Mouse (Mus musculus): Measurements from ENCODE around the gene Prkag3. TPM values are rescaled to one million over a fixed set of nuclear protein-coding genes. Genes with fewer than 3 reads are reported as not detected.

Gene Prkag3
- total RNA-seq, 1 experiment: 0.04 TPM

- no peak overlapping the region for H3K4me3 ChIP-seq (ENCODE audit: insufficient read depth in 1 of 2, low read depth in 1 of 2, low read length in 2 of 2, poor library complexity in 1 of 2, severe bottlenecking in 1 of 2)
- H3K9ac ChIP-seq (ENCODE audit: insufficient read depth, low read depth, low read length, poor library complexity, severe bottlenecking): no peak overlapping the region
- no peaks in the 10 kb centered on the region for H3K36me3 ChIP-seq (ENCODE audit: control insufficient read depth, insufficient read depth, low read length, poor library complexity, severe bottlenecking)
- TF ChIP-seq MAFK (IDR thresholded peaks at IDR 0.05; ENCODE audit: insufficient read depth, low read depth, low read length): no peak
- no peak overlapping the region for H3K27ac ChIP-seq (ENCODE audit: insufficient read depth, low read depth, low read length, poor library complexity, severe bottlenecking)
- in situ Hi-C loops (cut with MboI; ENCODE audit: low sequenced_read_pairs in 2 of 2, unreplicated experiment in 2 of 2): loop anchor here (10.0 kb wide), 2 partner anchors 76 to 106 kb away; partner anchors contain the start of genes Cdk5r2 (in 1 of the 2) and Fev (in 1 of the 2)
- peaks cover 10 to 34% of the 10 kb centered on the region in 2 experiments; a peak in 3 of 4 replicates for H3K4me1 ChIP-seq (ENCODE audit: control insufficient read depth in 2 of 2, insufficient read depth in 2 of 2, low read length in 2 of 2, poor library complexity in 1 of 2)
- DNase-seq (ENCODE audit: low read depth, low spot score): no peak
- H3K9me3 ChIP-seq (ENCODE audit: control insufficient read depth, insufficient read depth, low read depth, low read length): no peaks in the 10 kb centered on the region
Measured at GRCm38 (mm10) chr1:74778934-74779486, 30.0 kb upstream of the Prkag3 start.

- 0 out of 2 replicates have a peak, but pooled peaks have one; percentile 62 for TF ChIP-seq ZNF384 (IDR thresholded peaks at IDR 0.05; ENCODE audit: low read depth, low read length)
- TF ChIP-seq MAFK (IDR thresholded peaks at IDR 0.05; ENCODE audit: insufficient read depth, low read depth, low read length): no peak
- Histone ChIP-seq H3K27ac (ENCODE audit: insufficient read depth, low read depth, low read length, poor library complexity, severe bottlenecking) (no peak overlapping the region), H3K4me1 (ENCODE audit: control insufficient read depth in 2 of 2, insufficient read depth in 2 of 2, low read length in 2 of 2, poor library complexity in 1 of 2) (peaks cover 11 to 25% of the 10 kb centered on the region in 2 experiments; a peak in 3 of 4 replicates), H3K9ac (ENCODE audit: insufficient read depth, low read depth, low read length, poor library complexity, severe bottlenecking) (no peak overlapping the region), H3K4me3 (ENCODE audit: insufficient read depth in 1 of 2, low read depth in 1 of 2, low read length in 2 of 2, poor library complexity in 1 of 2, severe bottlenecking in 1 of 2) (no peak overlapping the region), H3K9me3 (ENCODE audit: control insufficient read depth, insufficient read depth, low read depth, low read length) (no peaks in the 10 kb centered on the region), H3K36me3 (ENCODE audit: control insufficient read depth, insufficient read depth, low read length, poor library complexity, severe bottlenecking) (no peaks in the 10 kb centered on the region)
- DNase-seq (ENCODE audit: low read depth, low spot score): no peak
- in situ Hi-C loops (cut with MboI; ENCODE audit: low sequenced_read_pairs in 2 of 2, unreplicated experiment in 2 of 2): loop anchor here (10.0 kb wide), 2 partner anchors 79 to 109 kb away; partner anchors contain the start of genes Cdk5r2 (in 1 of the 2) and Fev (in 1 of the 2)
Measured at GRCm38 (mm10) chr1:74775816-74776215, 26.8 kb upstream of the Prkag3 start.

- Histone ChIP-seq H3K4me1 (ENCODE audit: control insufficient read depth in 2 of 2, insufficient read depth in 2 of 2, low read length in 2 of 2, poor library complexity in 1 of 2) (peaks cover 5 to 20% of the 10 kb centered on the region in 2 experiments; a peak in 3 of 4 replicates), H3K9me3 (ENCODE audit: control insufficient read depth, insufficient read depth, low read depth, low read length) (no peaks in the 10 kb centered on the region), H3K27ac (ENCODE audit: insufficient read depth, low read depth, low read length, poor library complexity, severe bottlenecking) (no peak overlapping the region), H3K9ac (ENCODE audit: insufficient read depth, low read depth, low read length, poor library complexity, severe bottlenecking) (no peak overlapping the region), H3K4me3 (ENCODE audit: insufficient read depth in 1 of 2, low read depth in 1 of 2, low read length in 2 of 2, poor library complexity in 1 of 2, severe bottlenecking in 1 of 2) (no peak overlapping the region), H3K36me3 (ENCODE audit: control insufficient read depth, insufficient read depth, low read length, poor library complexity, severe bottlenecking) (no peaks in the 10 kb centered on the region)
- DNase-seq (ENCODE audit: low read depth, low spot score): no peak
- in situ Hi-C loops (cut with MboI; ENCODE audit: low sequenced_read_pairs in 2 of 2, unreplicated experiment in 2 of 2): loop anchor here (10.0 kb wide), 2 partner anchors 81 to 111 kb away; partner anchors contain the start of genes Cdk5r2 (in 1 of the 2) and Fev (in 1 of the 2)
- TF ChIP-seq HCFC1 (IDR thresholded peaks at IDR 0.05; ENCODE audit: borderline replicate concordance, insufficient read depth, low read length): no peak
- no peak for TF ChIP-seq ZC3H11A (IDR thresholded peaks at IDR 0.05; ENCODE audit: borderline replicate concordance, low read depth, low read length)
- TF ChIP-seq ZNF384 (IDR thresholded peaks at IDR 0.05; ENCODE audit: low read depth, low read length): no peak
- no peak for TF ChIP-seq MAFK (IDR thresholded peaks at IDR 0.05; ENCODE audit: insufficient read depth, low read depth, low read length)
- no peak for TF ChIP-seq CHD2 (IDR thresholded peaks at IDR 0.05; ENCODE audit: low read depth, low read length)
Measured at GRCm38 (mm10) chr1:74774062-74774461, 25.0 kb upstream of the Prkag3 start.

- H3K4me3 ChIP-seq (ENCODE audit: insufficient read depth in 1 of 2, low read depth in 1 of 2, low read length in 2 of 2, poor library complexity in 1 of 2, severe bottlenecking in 1 of 2): peak overlapping the region in 1 of 2 experiments; percentile 62; a peak in 1 of 4 replicates
- H3K9me3 ChIP-seq (ENCODE audit: control insufficient read depth, insufficient read depth, low read depth, low read length): no peaks in the 10 kb centered on the region
- no peak overlapping the region for H3K27ac ChIP-seq (ENCODE audit: insufficient read depth, low read depth, low read length, poor library complexity, severe bottlenecking)
- H3K9ac ChIP-seq (ENCODE audit: insufficient read depth, low read depth, low read length, poor library complexity, severe bottlenecking): no peak overlapping the region
- no peaks in the 10 kb centered on the region for H3K36me3 ChIP-seq (ENCODE audit: control insufficient read depth, insufficient read depth, low read length, poor library complexity, severe bottlenecking)
- peak; percentile 69 for DNase-seq (ENCODE audit: low read depth, low spot score)
- in situ Hi-C loops (cut with MboI; ENCODE audit: low sequenced_read_pairs in 2 of 2, unreplicated experiment in 2 of 2): loop anchor here (10.0 kb wide), 2 partner anchors 82 to 112 kb away; partner anchors contain the start of genes Cdk5r2 (in 1 of the 2) and Fev (in 1 of the 2)
- TF ChIP-seq ZNF384 (IDR thresholded peaks at IDR 0.05; ENCODE audit: low read depth, low read length) (no peak), ZC3H11A (IDR thresholded peaks at IDR 0.05; ENCODE audit: borderline replicate concordance, low read depth, low read length) (no peak), MAFK (IDR thresholded peaks at IDR 0.05; ENCODE audit: insufficient read depth, low read depth, low read length) (no peak), CHD2 (IDR thresholded peaks at IDR 0.05; ENCODE audit: low read depth, low read length) (no peak), HCFC1 (IDR thresholded peaks at IDR 0.05; ENCODE audit: borderline replicate concordance, insufficient read depth, low read length) (no peak)
- H3K4me1 ChIP-seq (ENCODE audit: control insufficient read depth in 2 of 2, insufficient read depth in 2 of 2, low read length in 2 of 2, poor library complexity in 1 of 2): peaks cover 3 to 15% of the 10 kb centered on the region in 2 experiments; a peak in 3 of 4 replicates
Measured at GRCm38 (mm10) chr1:74773136-74773535, 24.1 kb upstream of the Prkag3 start.
